Mouse (Mus musculus) lung, embryonic 14.5 days (tissue): ENCODE measurements around the gene Sf1. TPM values are rescaled to one million over a fixed set of nuclear protein-coding genes. Genes with fewer than 3 reads are reported as not detected.

ENCODE experiments used
- ATAC-seq: fragments of 200-750 bp; cut with Nextera tagmentation; 2 replicates; pipeline ENCODE4 v1.8.0; 2017; ENCODE audit warnings: mild to moderate bottlenecking, moderate TSS enrichment, moderate library complexity; ENCODE audit not compliant: insufficient read depth
- DNase-seq: peaks from one replicate; pipeline ENCODE4 v3.0.0-alpha.2; 2015
- H3K27ac ChIP-seq: fragments of 300-500 bp; sonication (generic); 2 replicates; pipeline ENCODE4 v1.5.1; 2014; ENCODE audit warnings: low read depth, mild to moderate bottlenecking, moderate library complexity
- H3K27me3 ChIP-seq: fragments of 300-500 bp; sonication (generic); 2 replicates; pipeline ENCODE4 v1.6.1; 2014; ENCODE audit warnings: low read length, control low read depth; ENCODE audit not compliant: insufficient read depth
- H3K36me3 ChIP-seq: fragments of 300-500 bp; sonication (generic); 2 replicates; pipeline ENCODE4 v1.6.1; 2014; ENCODE audit warnings: control low read depth; ENCODE audit not compliant: insufficient read depth
- H3K4me1 ChIP-seq: fragments of 300-500 bp; sonication (generic); 2 replicates; pipeline ENCODE4 v1.6.1; 2014; ENCODE audit warnings: antibody characterized with exemption, control low read depth; ENCODE audit not compliant: insufficient read depth
- H3K4me2 ChIP-seq: fragments of 300-500 bp; sonication (generic); 2 replicates; pipeline ENCODE4 v1.6.1; 2014; ENCODE audit warnings: mild to moderate bottlenecking
- H3K4me3 ChIP-seq: fragments of 300-500 bp; sonication (generic); 2 replicates; pipeline ENCODE4 v1.5.1; 2014; ENCODE audit warnings: low read depth, low read length
- H3K9ac ChIP-seq: fragments of 300-500 bp; sonication (generic); 2 replicates; pipeline ENCODE4 v1.6.1; 2014
- H3K9me3 ChIP-seq: fragments of 300-500 bp; sonication (generic); 2 replicates; pipeline ENCODE4 v1.6.1; 2016; ENCODE audit warnings: low read depth, low read length, control low read depth
- CTCF ChIP-seq: IDR thresholded peaks from 2 replicates; pipeline ENCODE4 v1.5.1; 2016; ENCODE audit warnings: antibody characterized with exemption, low read depth
- WGBS: fragments of 180-500 bp; shearing (Covaris S2); extraction: QIAGEN DNeasy Blood & Tissue Kit; methylation state at CpG from one replicate; pipeline ENCODE4 v1.1.7; 2014; 5-methylcytosine and 5-hydroxymethylcytosine counted together
- microRNA-seq: library from miRNA; unstranded; fragments of <30 nt; microRNA quantifications from one replicate; pipeline ENCODE4, GENCODE M21; 2016; ENCODE audit warnings: borderline number of aligned reads
- polyA plus RNA-seq: library from polyadenylated mRNA; unstranded; fragments of >200 nt; fragmentation: Nextera tagmentation; extraction: Ambion mirVana; gene quantifications from 2 replicates; pipeline ENCODE4 v1.2.1, GENCODE M21; 2014

Gene Sf1
- polyA plus RNA-seq, 1 experiment from 2014 or later = 200 TPM

- H3K4me1 ChIP-seq = 0 out of 2 replicates have a peak, but pooled peaks cover 3% of the 10 kb centered on the region
- no peak overlapping the region for H3K4me3 ChIP-seq
- TF ChIP-seq CTCF = no peak
- no peaks in the 10 kb centered on the region for H3K36me3 ChIP-seq
- DNase-seq (no peak), ATAC-seq (no peak)
- H3K9me3 ChIP-seq = no peaks in the 10 kb centered on the region
- H3K4me2 ChIP-seq = no peak overlapping the region
- H3K27me3 ChIP-seq = peaks cover 59% of the 10 kb centered on the region
- 68% methylated on average over 9 of the region's 9 CpGs for WGBS
- no peak overlapping the region for H3K9ac ChIP-seq
- H3K27ac ChIP-seq = no peak overlapping the region
Measured at GRCm38 (mm10) chr19:6421211-6421590, 57.7 kb downstream of the Sf1 start.

- Histone ChIP-seq H3K27me3 (peaks cover 67% of the 10 kb centered on the region), H3K9ac (no peak overlapping the region), H3K4me1 (0 out of 2 replicates have a peak, but pooled peaks cover 3% of the 10 kb centered on the region), H3K27ac (no peak overlapping the region), H3K4me3 (no peak overlapping the region), H3K9me3 (no peaks in the 10 kb centered on the region), H3K4me2 (no peak overlapping the region), H3K36me3 (no peaks in the 10 kb centered on the region)
- no peak for TF ChIP-seq CTCF
- WGBS = 59% methylated on average over 7 of the region's 7 CpGs
- DNase-seq (no peak), ATAC-seq (no peak)
Measured at GRCm38 (mm10) chr19:6422014-6422413, 58.5 kb downstream of the Sf1 start.

GRCm38 (mm10) chr19:6423241-6423640 lies 59.8 kb downstream of the Sf1 start:
- no peak for TF ChIP-seq CTCF
- WGBS = 78% methylated on average over 16 of the region's 16 CpGs
- Histone ChIP-seq H3K4me3 (no peak overlapping the region), H3K27ac (no peak overlapping the region), H3K36me3 (no peaks in the 10 kb centered on the region), H3K9me3 (no peaks in the 10 kb centered on the region), H3K27me3 (peaks cover 69% of the 10 kb centered on the region), H3K9ac (no peak overlapping the region), H3K4me2 (no peak overlapping the region), H3K4me1 (0 out of 2 replicates have a peak, but pooled peaks cover 2% of the 10 kb centered on the region)
- DNase-seq (no peak), ATAC-seq (no peak)

GRCm38 (mm10) chr19:6424137-6424881 lies 60.8 kb downstream of the Sf1 start:
- H3K9me3 ChIP-seq = no peaks in the 10 kb centered on the region
- no peak for TF ChIP-seq CTCF
- ATAC-seq = no peak
- H3K27me3 ChIP-seq = peaks cover 69% of the 10 kb centered on the region
- H3K4me2 ChIP-seq = no peak overlapping the region
- DNase-seq = no peak
- H3K9ac ChIP-seq = no peak overlapping the region
- H3K36me3 ChIP-seq = no peaks in the 10 kb centered on the region
- H3K27ac ChIP-seq = no peak overlapping the region
- H3K4me3 ChIP-seq = no peak overlapping the region
- H3K4me1 ChIP-seq = peaks cover 5% of the 10 kb centered on the region; the same call in 1 of the 2 replicates
- WGBS = 53% methylated on average over 7 of the region's 8 CpGs

GRCm38 (mm10) chr19:6425595-6425994 lies 62.1 kb downstream of the Sf1 start:
- Histone ChIP-seq H3K27ac (no peak overlapping the region), H3K4me2 (no peak overlapping the region), H3K4me1 (peaks cover 5% of the 10 kb centered on the region; the same call in 1 of the 2 replicates), H3K27me3 (peaks cover 69% of the 10 kb centered on the region), H3K9me3 (no peaks in the 10 kb centered on the region), H3K9ac (no peak overlapping the region), H3K36me3 (no peaks in the 10 kb centered on the region), H3K4me3 (no peak overlapping the region)
- WGBS = 48% methylated on average over 5 of the region's 5 CpGs
- TF ChIP-seq CTCF = no peak
- DNase-seq (no peak), ATAC-seq (no peak)

- TF ChIP-seq CTCF = no peak
- ATAC-seq = peak; percentile 48; the same call in 1 of the 2 replicates
- H3K4me1 ChIP-seq = peaks cover 5% of the 10 kb centered on the region; the same call in 1 of the 2 replicates
- no peak overlapping the region for H3K9ac ChIP-seq
- H3K36me3 ChIP-seq = no peaks in the 10 kb centered on the region
- 22% methylated on average over 13 of the region's 13 CpGs for WGBS
- H3K4me2 ChIP-seq = no peak overlapping the region
- H3K4me3 ChIP-seq = no peak overlapping the region
- H3K27me3 ChIP-seq = peaks cover 64% of the 10 kb centered on the region
- peak; percentile 86 for DNase-seq
- no peaks in the 10 kb centered on the region for H3K9me3 ChIP-seq
- no peak overlapping the region for H3K27ac ChIP-seq
Measured at GRCm38 (mm10) chr19:6426703-6427500, 63.4 kb downstream of the Sf1 start.

Small RNA genes lying within 50 kb of the gene (microRNA-seq; reads per million reads assigned to microRNA genes)
- gene Mir6989 = not detected

Other genes with a start within 250 kb of the Sf1 start
- 55.2 and 56.5 TPM in 2 replicates for gene Sac3d1, start 245.0 kb upstream of the Sf1 start, polyA plus RNA-seq
- gene Snx15, start 235.4 kb upstream of the Sf1 start, polyA plus RNA-seq = 28.6 and 35.3 TPM in 2 replicates
- gene Batf2, start 222.7 kb upstream of the Sf1 start, polyA plus RNA-seq = 0.18 and 0.28 TPM in 2 replicates
- 78.8 and 89.2 TPM in 2 replicates for gene Arl2, start 222.1 kb upstream of the Sf1 start, polyA plus RNA-seq
- not detected in 2 replicates for gene Majin, start 179.3 kb upstream of the Sf1 start, polyA plus RNA-seq
- gene Gpha2, start 137.3 kb upstream of the Sf1 start, polyA plus RNA-seq = 0.54 and 0.78 TPM in 2 replicates
- gene Ppp2r5b, start 127.8 kb upstream of the Sf1 start, polyA plus RNA-seq = 16.4 and 19.3 TPM in 2 replicates
- gene Atg2a, start 122.0 kb upstream of the Sf1 start, polyA plus RNA-seq = 11.9 and 13.0 TPM in 2 replicates
- 50.3 and 53.2 TPM in 2 replicates for gene Ehd1, start 87.0 kb upstream of the Sf1 start, polyA plus RNA-seq
- 0.82 and 1.2 TPM in 2 replicates for gene Cdc42bpg, start 57.2 kb upstream of the Sf1 start, polyA plus RNA-seq
- gene Men1, start 28.7 kb upstream of the Sf1 start, polyA plus RNA-seq = 60.3 and 68.6 TPM in 2 replicates
- 13.4 and 22.2 TPM in 2 replicates for gene Map4k2, start 22.6 kb upstream of the Sf1 start, polyA plus RNA-seq
- 6.1 and 9.3 TPM in 2 replicates for gene Pygm, start 20.7 kb downstream of the Sf1 start, polyA plus RNA-seq
- gene Rasgrp2, start 35.6 kb downstream of the Sf1 start, polyA plus RNA-seq = 34.8 and 35.1 TPM in 2 replicates
- gene Nrxn2, start 55.0 kb downstream of the Sf1 start, polyA plus RNA-seq = 0.47 and 1.1 TPM in 2 replicates
- not detected in 2 replicates for gene Slc22a12, start 179.3 kb downstream of the Sf1 start, polyA plus RNA-seq